Mouse (Mus musculus): ENCODE results near the gene Fam71a. TPM values are rescaled to one million over a fixed set of nuclear protein-coding genes. Genes with fewer than 3 reads are reported as not detected.

Fam71a gene
- total and polyA plus RNA-seq, 3 experiments = not detected

DNA sequence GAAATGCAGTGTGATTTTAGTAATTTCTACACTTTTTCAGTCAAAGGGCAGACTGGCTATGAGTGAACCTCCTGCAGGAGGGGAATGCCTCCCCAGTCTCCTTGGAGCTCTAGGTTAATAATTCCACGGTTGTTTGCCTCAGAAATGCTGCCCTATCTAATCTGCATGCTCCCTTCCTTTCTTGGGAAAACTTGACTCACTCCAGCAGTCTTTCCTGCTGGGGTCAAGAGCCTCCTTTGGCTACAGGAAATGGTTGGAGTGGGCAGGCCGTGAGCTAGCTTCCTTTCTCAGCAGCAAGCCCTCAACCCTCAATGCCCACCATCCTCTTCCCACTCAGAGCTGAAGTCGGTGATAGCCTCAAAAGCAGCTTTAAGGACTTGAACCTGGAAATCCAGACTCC is 10.3 kb downstream of the Fam71a start:
- H3K36me3 ChIP-seq (replicated peaks in 1 of 2; ENCODE audit: control insufficient read depth in 1 of 2, insufficient read depth in 1 of 2, low read length in 1 of 2) = no peaks in the 10 kb centered on the region
- in situ Hi-C loops (cut with MboI; ENCODE audit: low pct_ligation_motif_present, low pct_unique_long_range_greater_than_20kb, low sequenced_read_pairs) (no loop called here), dilution Hi-C loops (cut with MboI; ENCODE audit: extremely low pct_ligation_motif_present, extremely low pct_unique_long_range_greater_than_20kb, low sequenced_read_pairs) (no loop called here)
- no peak overlapping the region for H3K9ac ChIP-seq (ENCODE audit: insufficient read depth, low read depth)
- no peaks in the 10 kb centered on the region for H3K79me2 ChIP-seq (replicated peaks; ENCODE audit: control insufficient read depth, extremely low read depth, insufficient read depth, poor library complexity, severe bottlenecking)
- H3K4me2 ChIP-seq (ENCODE audit: insufficient read depth, low read depth, poor library complexity, severe bottlenecking) = no peak overlapping the region
- peaks cover 24 to 33% of the 10 kb centered on the region in 2 experiments for H3K4me1 ChIP-seq (ENCODE audit: control insufficient read depth in 1 of 2, insufficient read depth in 2 of 2)
- no peak overlapping the region for H3K4me3 ChIP-seq (replicated peaks in 1 of 3; ENCODE audit: low read depth in 2 of 3, low read length in 2 of 3, poor library complexity in 1 of 3)
- no peak overlapping the region for H3K27ac ChIP-seq (ENCODE audit: insufficient read depth, low read depth)
- no peaks in the 10 kb centered on the region for H3K27me3 ChIP-seq (replicated peaks)
- TF ChIP-seq MXI1 (IDR thresholded peaks at IDR 0.05; ENCODE audit: low read depth, low read length) (no peak), MAZ (IDR thresholded peaks at IDR 0.05; ENCODE audit: low read depth, low read length) (no peak), UBTF (IDR thresholded peaks at IDR 0.05; ENCODE audit: low read depth, low read length) (no peak), PAX5 (IDR thresholded peaks at IDR 0.05; ENCODE audit: low read length) (no peak), RCOR1 (conservative IDR thresholded peaks at IDR 0.05; ENCODE audit: low read depth, low read length) (no peak), CHD1 (IDR thresholded peaks at IDR 0.05; ENCODE audit: low read depth, low read length) (no peak)
- peaks cover 5% of the 10 kb centered on the region for H3K9me3 ChIP-seq (replicated peaks; ENCODE audit: low read length)
- no peak for DNase-seq (ENCODE audit: extremely low read depth)

DNA sequence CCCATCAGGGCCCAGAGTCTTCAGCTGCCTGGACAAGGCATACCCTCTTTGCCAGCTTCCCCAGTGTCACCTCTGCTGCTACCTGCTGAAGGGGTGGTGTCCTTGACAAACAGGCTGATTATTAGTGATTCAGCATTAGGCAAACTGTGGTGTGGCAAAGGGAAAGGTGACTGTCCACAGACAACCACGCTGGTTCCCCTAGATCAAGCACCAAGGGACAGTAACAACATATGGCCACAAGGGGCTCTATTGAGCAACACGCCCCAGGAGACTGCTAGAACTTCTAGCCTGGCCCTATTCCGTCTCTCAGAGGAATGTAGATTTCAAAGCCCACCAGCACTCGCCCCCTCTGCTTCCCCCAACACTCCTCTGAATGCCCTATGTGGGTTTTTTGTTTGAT is 11.6 kb downstream of the Fam71a start:
- Histone ChIP-seq H3K9ac (ENCODE audit: insufficient read depth, low read depth) (no peak overlapping the region), H3K27me3 (replicated peaks) (no peaks in the 10 kb centered on the region), H3K4me1 (ENCODE audit: control insufficient read depth in 1 of 2, insufficient read depth in 2 of 2) (peaks cover 24 to 33% of the 10 kb centered on the region in 2 experiments), H3K27ac (ENCODE audit: insufficient read depth, low read depth) (no peak overlapping the region), H3K4me2 (ENCODE audit: insufficient read depth, low read depth, poor library complexity, severe bottlenecking) (no peak overlapping the region), H3K9me3 (replicated peaks; ENCODE audit: low read length) (peaks cover 5% of the 10 kb centered on the region), H3K4me3 (replicated peaks in 1 of 3; ENCODE audit: low read depth in 2 of 3, low read length in 2 of 3, poor library complexity in 1 of 3) (no peak overlapping the region), H3K79me2 (replicated peaks; ENCODE audit: control insufficient read depth, extremely low read depth, insufficient read depth, poor library complexity, severe bottlenecking) (no peaks in the 10 kb centered on the region), H3K36me3 (replicated peaks in 1 of 2; ENCODE audit: control insufficient read depth in 1 of 2, insufficient read depth in 1 of 2, low read length in 1 of 2) (no peaks in the 10 kb centered on the region)
- peak; percentile 64 for DNase-seq (ENCODE audit: extremely low read depth)
- TF ChIP-seq CHD2 (IDR thresholded peaks at IDR 0.05; ENCODE audit: low read length) (no peak), ZC3H11A (IDR thresholded peaks at IDR 0.05; ENCODE audit: low read depth, low read length) (no peak), UBTF (IDR thresholded peaks at IDR 0.05; ENCODE audit: low read depth, low read length) (no peak), ZNF384 (IDR thresholded peaks at IDR 0.05; ENCODE audit: low read depth, low read length) (no peak), RAD21 (IDR thresholded peaks at IDR 0.05; ENCODE audit: low read depth, low read length) (peak; percentile 60), ETS1 (conservative IDR thresholded peaks at IDR 0.05; ENCODE audit: low read depth, low read length) (no peak), EP300 (IDR thresholded peaks at IDR 0.05; ENCODE audit: low read length) (no peak), MXI1 (IDR thresholded peaks at IDR 0.05; ENCODE audit: low read depth, low read length) (no peak), MYC (IDR thresholded peaks at IDR 0.05; ENCODE audit: low read depth, low read length) (peak; percentile 50; the same call in 1 of the 2 replicates), MAX (IDR thresholded peaks at IDR 0.05; ENCODE audit: low read length) (no peak), CTCF (conservative IDR thresholded peaks at IDR 0.05 in 1 of 2, IDR thresholded peaks at IDR 0.05 in 1 of 2; ENCODE audit: low read depth in 2 of 2, low read length in 2 of 2) (peak; percentile 79 to 91), PAX5 (IDR thresholded peaks at IDR 0.05; ENCODE audit: low read length) (no peak), ZKSCAN1 (IDR thresholded peaks at IDR 0.05; ENCODE audit: borderline replicate concordance, low read depth, low read length) (no peak), KAT2A (IDR thresholded peaks at IDR 0.05; ENCODE audit: insufficient replicate concordance, low read length) (no peak), POLR2AphosphoS2 (IDR thresholded peaks at IDR 0.05; ENCODE audit: low read depth, low read length) (no peak), POLR2A (IDR thresholded peaks at IDR 0.05; ENCODE audit: low read depth, low read length) (no peak), JUN (IDR thresholded peaks at IDR 0.05; ENCODE audit: insufficient read depth, low read depth, low read length) (no peak), SIN3A (IDR thresholded peaks at IDR 0.05; ENCODE audit: low read length) (no peak), RCOR1 (conservative IDR thresholded peaks at IDR 0.05; ENCODE audit: low read depth, low read length) (no peak), MEF2A (IDR thresholded peaks at IDR 0.05; ENCODE audit: borderline replicate concordance, low read depth, low read length) (no peak), HCFC1 (IDR thresholded peaks at IDR 0.05; ENCODE audit: low read depth, low read length) (no peak), CHD1 (IDR thresholded peaks at IDR 0.05; ENCODE audit: low read depth, low read length) (no peak), ZMIZ1 (IDR thresholded peaks at IDR 0.05; ENCODE audit: low read depth, low read length) (no peak), NELFE (IDR thresholded peaks at IDR 0.05; ENCODE audit: low read depth, low read length) (no peak), ELF1 (IDR thresholded peaks at IDR 0.05; ENCODE audit: low read depth, low read length) (no peak), USF2 (conservative IDR thresholded peaks at IDR 0.05; ENCODE audit: low read depth, low read length) (no peak), IRF4 (IDR thresholded peaks at IDR 0.05; ENCODE audit: low read depth, low read length) (peak; percentile 19; the same call in 1 of the 2 replicates), TBP (conservative IDR thresholded peaks at IDR 0.05; ENCODE audit: low read depth, low read length) (no peak), SMC3 (IDR thresholded peaks at IDR 0.05; ENCODE audit: low read depth, low read length) (peak; percentile 65), MAZ (IDR thresholded peaks at IDR 0.05; ENCODE audit: low read depth, low read length) (no peak)
- dilution Hi-C loops (cut with MboI; ENCODE audit: extremely low pct_ligation_motif_present, extremely low pct_unique_long_range_greater_than_20kb, low sequenced_read_pairs) (no loop called here), in situ Hi-C loops (cut with MboI; ENCODE audit: low pct_ligation_motif_present, low pct_unique_long_range_greater_than_20kb, low sequenced_read_pairs) (no loop called here)

Measured in CH12.LX (cell line).